Mouse (Mus musculus) midbrain, embryonic 14.5 days (tissue): ENCODE measurements at regions not wholly inside any gene's neighbourhood (a gene's known extent, or its start where the extent isn't known, plus 50 kb on each side); places are given as distances from the start of the nearest gene placed in this dataset.
A peak's percentile ranks its signal among the peaks of the same experiment; 100 is the strongest.

Source experiments
- ATAC-seq: fragments of 200-750 bp; cut with Nextera tagmentation; 2 replicates; pipeline ENCODE4 v1.8.0; 2017; ENCODE audit warnings: moderate number of reproducible peaks, moderate library complexity; ENCODE audit not compliant: low FRiP score, low TSS enrichment
- DNase-seq: peaks from one replicate; pipeline ENCODE4 v3.0.0-alpha.2; 2015
- H3K27ac ChIP-seq: fragments of 300-500 bp; sonication (generic); replicated peaks from 2 replicates; pipeline ENCODE4 v1.5.1; 2014; ENCODE audit warnings: mild to moderate bottlenecking, low read depth, low read length, moderate library complexity
- H3K27me3 ChIP-seq: fragments of 300-500 bp; sonication (generic); 2 replicates; pipeline ENCODE4 v1.6.1; 2014; ENCODE audit warnings: low read length, control low read depth, mixed read lengths; ENCODE audit not compliant: control insufficient read depth, insufficient read depth
- H3K36me3 ChIP-seq: fragments of 300-500 bp; sonication (generic); 2 replicates; pipeline ENCODE4 v1.6.1; 2014; ENCODE audit warnings: low read length, control low read depth; ENCODE audit not compliant: control insufficient read depth, insufficient read depth
- H3K4me1 ChIP-seq: fragments of 300-500 bp; sonication (generic); 2 replicates; pipeline ENCODE4 v1.6.1; 2014; ENCODE audit warnings: mild to moderate bottlenecking, antibody characterized with exemption, low read length, control low read depth; ENCODE audit not compliant: control insufficient read depth, insufficient read depth
- H3K4me2 ChIP-seq: fragments of 300-500 bp; sonication (generic); 2 replicates; pipeline ENCODE4 v1.6.1; 2014; ENCODE audit warnings: mild to moderate bottlenecking, low read length, moderate library complexity
- H3K4me3 ChIP-seq: fragments of 300-500 bp; sonication (generic); replicated peaks from 2 replicates; pipeline ENCODE4 v1.5.1; 2014; ENCODE audit warnings: low read depth, low read length
- H3K9ac ChIP-seq: fragments of 300-500 bp; sonication (generic); replicated peaks from 2 replicates; pipeline ENCODE4 v1.6.1; 2014; ENCODE audit warnings: mild to moderate bottlenecking, low read length, moderate library complexity
- H3K9me3 ChIP-seq: fragments of 300-500 bp; sonication (generic); 2 replicates; pipeline ENCODE4 v1.6.1; 2016; ENCODE audit warnings: low read length, control low read depth, mixed read lengths; ENCODE audit not compliant: control insufficient read depth
- WGBS: fragments of 180-500 bp; shearing (Covaris S2); extraction: QIAGEN DNeasy Blood & Tissue Kit; methylation state at CpG from one replicate; pipeline ENCODE4 v1.1.7; 2014; 5-methylcytosine and 5-hydroxymethylcytosine counted together

GRCm38 (mm10) chr13:115575052-115575891 lies 473.5 kb upstream of the Itga1 start:
- WGBS: 82% methylated on average over 6 of the region's 6 CpGs
- no peak overlapping the region for H3K4me3 ChIP-seq
- no peak overlapping the region for H3K27ac ChIP-seq
- H3K9me3 ChIP-seq: no peaks in the 10 kb centered on the region
- no peak; the same call in 1 of the 2 replicates for ATAC-seq
- H3K4me1 ChIP-seq: no peaks in the 10 kb centered on the region
- no peak overlapping the region for H3K4me2 ChIP-seq
- H3K27me3 ChIP-seq: no peaks in the 10 kb centered on the region
- no peak overlapping the region for H3K9ac ChIP-seq
- peak; percentile 46 for DNase-seq
- H3K36me3 ChIP-seq: no peaks in the 10 kb centered on the region

GRCm38 (mm10) chr13:115541167-115541566 lies 439.4 kb upstream of the Itga1 start:
- H3K27ac ChIP-seq: no peak overlapping the region
- no peak for DNase-seq
- H3K4me2 ChIP-seq: no peak overlapping the region
- no peak for ATAC-seq
- H3K9ac ChIP-seq: no peak overlapping the region
- H3K36me3 ChIP-seq: no peaks in the 10 kb centered on the region
- 76% methylated on average over 3 of the region's 3 CpGs for WGBS
- no peaks in the 10 kb centered on the region for H3K4me1 ChIP-seq
- H3K9me3 ChIP-seq: no peaks in the 10 kb centered on the region
- H3K27me3 ChIP-seq: no peaks in the 10 kb centered on the region
- no peak overlapping the region for H3K4me3 ChIP-seq

DNA sequence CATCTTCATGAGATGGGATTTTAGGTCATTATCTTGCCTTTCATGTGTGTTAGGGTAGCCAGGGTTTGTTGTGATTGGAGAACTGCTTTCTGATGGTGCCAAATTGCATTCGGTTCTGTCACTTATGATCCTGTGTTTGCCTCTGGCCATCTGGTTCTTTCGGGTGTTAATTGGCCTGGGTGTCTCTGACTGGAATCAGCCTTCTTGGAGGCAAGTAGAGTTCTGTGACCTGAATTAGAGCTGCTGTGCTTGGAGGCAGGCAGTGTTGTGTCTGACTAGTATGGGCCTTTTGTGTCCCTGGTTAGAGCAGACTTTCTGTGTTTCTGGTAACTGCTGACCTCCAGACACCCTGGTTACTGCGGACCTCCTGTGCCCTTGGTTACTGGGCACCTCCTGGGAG lies 434.1 kb upstream of the Itga1 start:
- no peaks in the 10 kb centered on the region for H3K36me3 ChIP-seq
- 77% methylated on average over 3 of the region's 3 CpGs for WGBS
- H3K27me3 ChIP-seq: no peaks in the 10 kb centered on the region
- H3K4me2 ChIP-seq: no peak overlapping the region
- H3K4me3 ChIP-seq: no peak overlapping the region
- H3K9ac ChIP-seq: no peak overlapping the region
- H3K27ac ChIP-seq: no peak overlapping the region
- ATAC-seq (no peak), DNase-seq (no peak)
- H3K4me1 ChIP-seq: no peaks in the 10 kb centered on the region
- no peaks in the 10 kb centered on the region for H3K9me3 ChIP-seq

DNA sequence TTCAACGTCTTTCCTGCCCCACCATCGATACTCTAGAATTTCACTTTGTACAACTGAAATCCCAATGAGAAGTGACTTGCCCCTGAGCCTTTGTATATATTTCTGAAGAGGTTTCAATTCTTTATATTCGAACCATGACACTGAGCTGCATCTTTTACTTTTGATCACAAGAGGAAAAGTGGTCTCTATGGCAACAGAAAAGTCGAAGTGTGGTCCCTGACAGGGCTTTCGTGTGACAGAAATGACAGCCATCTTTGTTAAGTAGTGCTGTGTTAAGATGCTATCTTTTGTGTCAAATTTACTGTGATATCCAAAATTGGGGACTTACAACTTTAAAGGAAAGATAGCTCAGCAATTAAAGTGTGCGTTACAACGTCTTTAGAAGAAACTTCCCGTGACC lies 412.1 kb upstream of the Itga1 start:
- Histone ChIP-seq H3K36me3 (no peaks in the 10 kb centered on the region), H3K27ac (no peak overlapping the region), H3K4me2 (no peak overlapping the region), H3K4me1 (0 out of 2 replicates have a peak, but pooled peaks cover 3% of the 10 kb centered on the region), H3K9me3 (no peaks in the 10 kb centered on the region), H3K4me3 (no peak overlapping the region), H3K27me3 (no peaks in the 10 kb centered on the region), H3K9ac (no peak overlapping the region)
- WGBS: 16% methylated on average over 8 of the region's 8 CpGs
- ATAC-seq (no peak), DNase-seq (peak; percentile 67)

- Histone ChIP-seq H3K4me2 (no peak overlapping the region), H3K4me1 (0 out of 2 replicates have a peak, but pooled peaks cover 3% of the 10 kb centered on the region), H3K27ac (no peak overlapping the region), H3K4me3 (no peak overlapping the region), H3K9me3 (no peaks in the 10 kb centered on the region), H3K27me3 (no peaks in the 10 kb centered on the region), H3K9ac (no peak overlapping the region), H3K36me3 (no peaks in the 10 kb centered on the region)
- DNase-seq (no peak), ATAC-seq (no peak)
Measured at GRCm38 (mm10) chr13:115512214-115512613, 410.4 kb upstream of the Itga1 start.

DNA sequence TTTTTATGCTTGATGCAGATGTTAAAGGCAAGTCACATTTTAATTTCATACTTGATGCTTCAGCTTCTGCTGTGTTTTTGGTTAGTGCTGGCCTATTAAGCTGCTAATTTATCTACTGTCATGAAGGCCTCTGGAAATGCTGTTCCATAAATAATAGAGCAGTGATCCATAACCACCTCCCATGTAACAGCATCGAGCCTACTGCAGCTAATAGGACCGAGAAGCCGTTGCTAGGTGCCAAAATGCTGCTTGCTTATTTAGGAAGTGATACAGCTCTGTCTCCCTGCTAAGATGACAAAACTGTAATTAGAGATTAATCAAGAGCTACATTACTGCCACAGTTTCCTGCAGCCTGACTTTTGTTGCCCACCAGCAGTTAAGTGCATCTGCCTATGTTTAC lies 406.9 kb upstream of the Itga1 start:
- Histone ChIP-seq H3K27me3 (no peaks in the 10 kb centered on the region), H3K27ac (no peak overlapping the region), H3K4me1 (no peaks in the 10 kb centered on the region), H3K4me3 (no peak overlapping the region), H3K36me3 (no peaks in the 10 kb centered on the region), H3K9ac (no peak overlapping the region), H3K9me3 (peaks cover 6% of the 10 kb centered on the region; the same call in 1 of the 2 replicates), H3K4me2 (no peak overlapping the region)
- DNase-seq (peak; percentile 27), ATAC-seq (no peak)
- 31% methylated on average over 3 of the region's 3 CpGs for WGBS

DNA sequence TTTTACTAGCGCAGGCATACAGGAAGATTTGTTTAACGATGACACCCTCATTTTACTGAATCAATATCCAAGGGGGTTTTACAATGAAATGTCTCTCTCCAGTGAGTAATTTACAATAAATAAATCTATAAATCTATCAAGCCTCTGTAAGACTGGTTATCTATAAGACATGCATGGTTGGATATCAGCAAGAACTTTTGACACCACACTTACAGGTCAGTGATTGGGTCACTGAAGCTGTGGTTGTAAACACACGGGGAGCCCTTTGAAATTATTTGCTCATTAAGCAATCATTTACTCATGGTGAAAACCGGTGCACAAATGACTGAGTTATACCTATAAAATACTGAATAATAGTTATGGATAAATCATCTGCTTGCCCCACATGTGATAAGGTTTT lies 392.6 kb upstream of the Itga1 start:
- Histone ChIP-seq H3K4me1 (no peaks in the 10 kb centered on the region), H3K4me2 (no peak overlapping the region), H3K9ac (no peak overlapping the region), H3K36me3 (no peaks in the 10 kb centered on the region), H3K27me3 (no peaks in the 10 kb centered on the region), H3K9me3 (no peaks in the 10 kb centered on the region), H3K4me3 (no peak overlapping the region), H3K27ac (no peak overlapping the region)
- DNase-seq (no peak), ATAC-seq (no peak)
- 76% methylated on average over 4 of the region's 4 CpGs for WGBS

GRCm38 (mm10) chr13:115475861-115476260 lies 374.1 kb upstream of the Itga1 start:
- no peak overlapping the region for H3K4me2 ChIP-seq
- no peak overlapping the region for H3K4me3 ChIP-seq
- no peak overlapping the region for H3K27ac ChIP-seq
- H3K27me3 ChIP-seq: no peaks in the 10 kb centered on the region
- H3K4me1 ChIP-seq: no peaks in the 10 kb centered on the region
- ATAC-seq: no peak
- WGBS: 42% methylated on average over 2 of the region's 2 CpGs
- H3K9ac ChIP-seq: no peak overlapping the region
- H3K9me3 ChIP-seq: no peaks in the 10 kb centered on the region
- no peak for DNase-seq
- H3K36me3 ChIP-seq: no peaks in the 10 kb centered on the region

DNA sequence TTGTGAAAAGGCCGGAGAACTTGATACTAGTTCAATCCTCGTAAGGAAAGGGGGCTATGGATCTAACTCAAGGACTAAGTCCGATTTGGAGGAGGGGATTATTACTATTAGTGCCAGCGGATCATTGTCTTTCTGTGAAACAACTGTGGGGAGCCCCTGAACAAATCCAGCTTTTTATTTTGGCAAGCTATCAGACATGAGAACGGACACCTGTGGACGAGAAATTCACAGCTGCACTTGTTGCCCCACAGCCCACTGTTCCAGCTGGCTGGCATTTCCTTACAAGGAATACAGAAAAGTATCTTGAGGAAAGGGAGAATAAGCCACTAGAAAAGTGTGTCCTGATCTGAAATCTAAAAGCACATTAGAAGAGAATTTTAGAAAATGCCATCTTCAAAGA lies 363.9 kb upstream of the Itga1 start:
- Histone ChIP-seq H3K36me3 (no peaks in the 10 kb centered on the region), H3K4me1 (no peaks in the 10 kb centered on the region), H3K27me3 (no peaks in the 10 kb centered on the region), H3K9me3 (no peaks in the 10 kb centered on the region), H3K4me2 (no peak overlapping the region), H3K4me3 (no peak overlapping the region), H3K9ac (no peak overlapping the region), H3K27ac (no peak overlapping the region)
- 79% methylated on average over 6 of the region's 6 CpGs for WGBS
- DNase-seq: no peak
- ATAC-seq: no peak
